Mouse (Mus musculus) CH12.LX (cell line): ENCODE measurements around the gene Rab3ip. TPM values are rescaled to one million over a fixed set of nuclear protein-coding genes. Genes with fewer than 3 reads are reported as not detected.

ENCODE experiments used
- DNase-seq: peaks from one replicate; pipeline ENCODE4 v3.0.0-alpha.2; 2013; ENCODE audit errors: extremely low read depth
- H3K27ac ChIP-seq: 2 replicates; pipeline ENCODE4 v1.5.1; 2012; ENCODE audit warnings: low read depth, mild to moderate bottlenecking, control low read depth, moderate library complexity; ENCODE audit not compliant: insufficient read depth
- H3K27me3 ChIP-seq: replicated peaks from 2 replicates; pipeline ENCODE3; 2012; ENCODE audit warnings: inconsistent platforms
- H3K36me3 ChIP-seq, 2 experiments: replicated peaks in 1 of 2; 2 replicates each; pipeline versions ENCODE3 to v1.6.1; 2012; ENCODE audit warnings: inconsistent platforms in 1 of 2, low read length in 1 of 2, mild to moderate bottlenecking in 1 of 2, mixed read lengths in 1 of 2, moderate library complexity in 1 of 2; ENCODE audit not compliant: control insufficient read depth in 1 of 2, insufficient read depth in 1 of 2
- H3K4me1 ChIP-seq, 2 experiments: 2 replicates each; pipeline ENCODE4 v1.6.1; 2012; ENCODE audit warnings: inconsistent platforms in 1 of 2, moderate library complexity in 1 of 2; ENCODE audit not compliant: insufficient read depth in 2 of 2, control insufficient read depth in 1 of 2
- H3K4me2 ChIP-seq: 2 replicates; pipeline ENCODE4 v1.6.1; 2012; ENCODE audit warnings: low read depth, mild to moderate bottlenecking, control low read depth; ENCODE audit not compliant: poor library complexity, insufficient read depth, severe bottlenecking
- H3K4me3 ChIP-seq, 3 experiments: fragments of 150-350 bp in 1 of 3; sonication (generic) in 1 of 3; replicated peaks in 1 of 3; 2 replicates each; pipeline versions ENCODE3 to v1.5.1; 2011 to 2012; ENCODE audit warnings: low read depth in 2 of 3, low read length in 2 of 3, mild to moderate bottlenecking in 2 of 3, moderate library complexity in 2 of 3, control low read depth in 1 of 3, improper control_type of control experiment in 1 of 3, inconsistent platforms in 1 of 3, mixed read lengths in 1 of 3; ENCODE audit not compliant: poor library complexity in 1 of 3
- H3K79me2 ChIP-seq: replicated peaks from 2 replicates; pipeline ENCODE4 v1.6.1; 2012; ENCODE audit warnings: mild to moderate bottlenecking, moderate library complexity; ENCODE audit not compliant: control insufficient read depth, poor library complexity, insufficient read depth, severe bottlenecking; ENCODE audit errors: extremely low read depth
- H3K9ac ChIP-seq: 2 replicates; pipeline ENCODE4 v1.6.1; 2012; ENCODE audit warnings: low read depth, mild to moderate bottlenecking, control low read depth, moderate library complexity; ENCODE audit not compliant: insufficient read depth
- H3K9me3 ChIP-seq: replicated peaks from 2 replicates; pipeline ENCODE3; 2012; ENCODE audit warnings: low read length, inconsistent platforms, mixed read lengths
- CTCF ChIP-seq, 2 experiments: IDR thresholded peaks in 1 of 2; conservative IDR thresholded peaks in 1 of 2; 2 replicates each; pipeline ENCODE4 v1.5.1; 2011 to 2012; ENCODE audit warnings: low read depth in 2 of 2, low read length in 2 of 2, improper control_type of control experiment in 1 of 2, inconsistent platforms in 1 of 2, mild to moderate bottlenecking in 1 of 2, moderate library complexity in 1 of 2
- E2F4 ChIP-seq: IDR thresholded peaks from 2 replicates; pipeline ENCODE4 v1.6.1; 2011; ENCODE audit warnings: low read depth, low read length, improper control_type of control experiment; ENCODE audit not compliant: insufficient replicate concordance
- ELF1 ChIP-seq: IDR thresholded peaks from 2 replicates; pipeline ENCODE4 v1.6.1; 2014; ENCODE audit warnings: low read depth, mild to moderate bottlenecking, inconsistent platforms, low read length, improper control_type of control experiment
- EP300 ChIP-seq: IDR thresholded peaks from 2 replicates; pipeline ENCODE4 v1.6.1; 2011; ENCODE audit warnings: low read length, improper control_type of control experiment
- ETS1 ChIP-seq: conservative IDR thresholded peaks from 2 replicates; pipeline ENCODE4 v1.6.1; 2012; ENCODE audit warnings: low read depth, mild to moderate bottlenecking, inconsistent platforms, low read length, improper control_type of control experiment, moderate library complexity
- HCFC1 ChIP-seq: IDR thresholded peaks from 2 replicates; pipeline ENCODE4 v1.6.1; 2012; ENCODE audit warnings: low read depth, mild to moderate bottlenecking, inconsistent platforms, low read length, improper control_type of control experiment
- MYC ChIP-seq: IDR thresholded peaks from 2 replicates; pipeline ENCODE4 v1.6.1; 2011; ENCODE audit warnings: low read depth, mild to moderate bottlenecking, improper control_type of control experiment, low read length
- NELFE ChIP-seq: IDR thresholded peaks from 2 replicates; pipeline ENCODE4 v1.6.1; 2011; ENCODE audit warnings: low read depth, low read length, improper control_type of control experiment
- POLR2AphosphoS2 ChIP-seq: IDR thresholded peaks from 2 replicates; pipeline ENCODE4 v1.6.1; 2011; ENCODE audit warnings: low read depth, low read length, improper control_type of control experiment
- RAD21 ChIP-seq: IDR thresholded peaks from 2 replicates; pipeline ENCODE4 v1.6.1; 2011; ENCODE audit warnings: low read depth, mild to moderate bottlenecking, low read length, improper control_type of control experiment, moderate library complexity
- RCOR1 ChIP-seq: conservative IDR thresholded peaks from 2 replicates; pipeline ENCODE4 v1.6.1; 2012; ENCODE audit warnings: low read depth, mild to moderate bottlenecking, inconsistent platforms, low read length, improper control_type of control experiment
- SMC3 ChIP-seq: IDR thresholded peaks from 2 replicates; pipeline ENCODE4 v1.6.1; 2011; ENCODE audit warnings: low read depth, low read length, improper control_type of control experiment
- UBTF ChIP-seq: IDR thresholded peaks from 2 replicates; pipeline ENCODE4 v1.6.1; 2012; ENCODE audit warnings: low read depth, mild to moderate bottlenecking, inconsistent platforms, low read length, improper control_type of control experiment, moderate library complexity
- USF2 ChIP-seq: conservative IDR thresholded peaks from 2 replicates; pipeline ENCODE4 v1.6.1; 2011; ENCODE audit warnings: low read depth, low read length, improper control_type of control experiment
- ZKSCAN1 ChIP-seq: IDR thresholded peaks from 2 replicates; pipeline ENCODE4 v1.6.1; 2012; ENCODE audit warnings: low read depth, inconsistent platforms, low read length, improper control_type of control experiment, borderline replicate concordance
- ZMIZ1 ChIP-seq: IDR thresholded peaks from 2 replicates; pipeline ENCODE4 v1.6.1; 2012; ENCODE audit warnings: low read depth, mild to moderate bottlenecking, inconsistent platforms, low read length, improper control_type of control experiment
- dilution Hi-C: fragments of 300-500 bp; cut with MboI; formaldehyde crosslinking; loops from 2 replicates; pipeline ENCODE4 v1.14.3; 2020; ENCODE audit warnings: low sequenced_read_pairs; ENCODE audit not compliant: extremely low pct_unique_long_range_greater_than_20kb, extremely low pct_ligation_motif_present
- in situ Hi-C: fragments of 300-500 bp; cut with MboI; formaldehyde crosslinking; loops from 3 replicates; pipeline ENCODE4 v1.14.3; 2019; ENCODE audit warnings: low sequenced_read_pairs, low pct_ligation_motif_present, low pct_unique_long_range_greater_than_20kb, mixed read lengths
- polyA plus RNA-seq: library from polyadenylated mRNA; unstranded; fragments of >175 nt; gene quantifications from 2 replicates; pipeline ENCODE4 v1.2.1, GENCODE M21; 2012; ENCODE audit warnings: low read depth; ENCODE audit not compliant: insufficient read length
- total RNA-seq, 2 experiments: library from RNA; depleted of rRNA; stranded (reverse); fragments of 300-350 nt in 1 of 2; fragments of >200 nt in 1 of 2; gene quantifications; 2 replicates each; pipeline ENCODE4 v1.2.3; 2012 to 2014

Gene Rab3ip
- total and polyA plus RNA-seq, 3 experiments, result 9.3 to 18.3 (median 10.3) TPM

DNA sequence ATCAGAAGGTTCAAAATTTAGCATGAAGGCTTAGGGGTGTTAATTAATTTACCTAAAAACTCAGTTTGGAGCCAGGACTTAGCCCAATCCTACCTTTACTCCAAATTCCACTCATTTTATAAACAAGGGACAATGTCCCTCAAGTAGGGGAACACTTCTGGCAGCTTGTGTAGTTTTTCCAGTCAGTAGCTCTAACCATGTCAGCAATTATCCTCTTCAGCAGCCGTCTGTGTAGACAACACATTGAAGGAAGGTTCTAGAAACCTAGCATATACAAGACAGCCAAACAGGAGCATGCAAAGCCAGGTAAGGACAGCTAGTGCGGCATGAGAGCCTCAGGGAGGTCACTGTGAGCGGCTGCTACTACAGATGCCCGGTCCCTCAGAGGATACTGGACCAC is 14.0 kb upstream of the Rab3ip start:
- Histone ChIP-seq H3K4me2 (no peak overlapping the region), H3K79me2 (no peaks in the 10 kb centered on the region), H3K27ac (no peak overlapping the region), H3K27me3 (no peaks in the 10 kb centered on the region), H3K4me3 (no peak overlapping the region), H3K36me3 (peaks cover 0 to 19% of the 10 kb centered on the region in 2 experiments), H3K4me1 (no peaks in the 10 kb centered on the region; a peak in 1 of 4 replicates), H3K9me3 (no peaks in the 10 kb centered on the region), H3K9ac (no peak overlapping the region)
- no peak for TF ChIP-seq ELF1
- no peak for TF ChIP-seq HCFC1
- no peak for TF ChIP-seq USF2
- TF ChIP-seq ZKSCAN1, result no peak
- TF ChIP-seq UBTF, result no peak
- no peak for TF ChIP-seq SMC3
- TF ChIP-seq RCOR1, result no peak
- TF ChIP-seq NELFE, result no peak
- no peak for TF ChIP-seq ZMIZ1
- TF ChIP-seq ETS1, result no peak
- TF ChIP-seq POLR2AphosphoS2, result no peak
- no peak for TF ChIP-seq CTCF (conservative IDR thresholded peaks at IDR 0.05 in 1 of 2, IDR thresholded peaks at IDR 0.05 in 1 of 2; ENCODE audit: low read depth in 2 of 2, low read length in 2 of 2)
- TF ChIP-seq MYC, result no peak
- no peak for TF ChIP-seq E2F4
- no peak for TF ChIP-seq EP300
- DNase-seq, result no peak
- dilution Hi-C loops (no loop called here), in situ Hi-C loops (no loop called here)

DNA sequence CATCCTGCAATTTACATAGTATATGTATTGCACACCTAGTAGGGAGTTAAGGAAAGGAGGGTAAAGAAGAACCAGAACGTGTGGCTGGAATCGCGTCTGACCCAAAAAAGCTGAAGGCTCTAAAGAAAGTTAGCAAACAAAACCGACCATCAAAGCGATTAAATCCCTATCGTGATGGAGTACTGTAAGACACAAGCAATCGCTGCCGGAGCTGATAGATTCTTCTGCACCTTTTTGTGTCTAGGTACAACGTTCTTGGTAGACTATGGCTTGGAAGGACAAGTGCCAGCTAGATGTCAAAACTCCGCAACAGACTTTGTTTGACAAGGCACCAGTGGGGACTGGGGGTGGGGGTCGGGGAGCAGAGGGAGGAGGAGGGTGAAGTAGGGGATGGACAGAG is 13.5 kb upstream of the Rab3ip start:
- no peak overlapping the region for H3K9ac ChIP-seq
- H3K4me1 ChIP-seq, result no peaks in the 10 kb centered on the region; a peak in 1 of 4 replicates
- peaks cover 0 to 24% of the 10 kb centered on the region in 2 experiments for H3K36me3 ChIP-seq
- no peaks in the 10 kb centered on the region for H3K27me3 ChIP-seq
- dilution Hi-C loops (no loop called here), in situ Hi-C loops (no loop called here)
- TF ChIP-seq EP300 (no peak), RAD21 (no peak)
- H3K27ac ChIP-seq, result no peak overlapping the region
- H3K79me2 ChIP-seq, result no peaks in the 10 kb centered on the region
- H3K4me3 ChIP-seq, result no peak overlapping the region
- H3K4me2 ChIP-seq, result no peak overlapping the region
- H3K9me3 ChIP-seq, result no peaks in the 10 kb centered on the region
- DNase-seq, result no peak
